ENCODE assay signal across 10 mouse cellular contexts in the genomic region with DNA sequence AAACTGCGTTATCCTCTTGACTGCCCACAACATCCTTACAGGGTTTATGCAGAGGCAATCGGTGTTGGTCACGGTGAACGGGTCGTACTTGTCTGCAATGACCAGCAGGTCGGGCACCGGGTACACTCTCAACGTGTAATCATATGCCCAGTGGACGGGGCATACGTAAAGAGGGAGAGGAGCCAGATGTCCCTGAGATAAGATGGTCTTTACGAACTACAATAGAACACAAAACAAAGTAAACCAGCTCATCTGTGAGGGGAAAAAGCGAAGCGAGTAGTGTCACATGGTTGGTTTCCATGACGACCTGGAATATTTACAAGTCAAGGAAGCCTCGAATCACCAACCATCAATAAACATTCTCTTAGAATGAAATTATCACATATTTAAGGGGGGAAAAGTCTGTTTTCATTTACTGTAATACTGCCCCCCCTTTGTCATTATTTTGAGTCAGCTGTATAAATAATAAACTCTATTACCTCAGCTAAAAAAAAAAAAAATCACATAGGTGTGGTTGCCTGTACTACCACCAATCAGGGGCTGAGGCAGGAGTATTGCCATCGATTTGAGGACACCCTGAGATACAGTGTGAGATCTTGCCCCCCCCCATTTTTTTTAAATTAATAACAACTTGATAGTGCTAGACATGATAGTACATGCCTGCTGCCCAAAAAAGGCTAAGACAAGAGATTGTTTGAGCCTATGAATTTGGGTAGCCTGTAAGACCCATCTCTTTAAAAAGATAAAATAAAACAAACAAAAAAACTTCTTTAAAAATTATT. TPM values are rescaled to one million over a fixed set of nuclear protein-coding genes. Genes with fewer than 3 reads are reported as not detected.
DNase-seq lines count a peak whose midpoint lies in the region; ATAC-seq and TF ChIP-seq lines count a peak whose summit lies in the region.
"Had no signal": no experiment of that assay in that cellular context is flagged by ENCODE, and none has a peak within 500 bp of the region (broad histone marks: within the 10 kb centered on the region; RNA-seq: fewer than 3 reads in every experiment).

A gene (minus strand): TSS at position 216 of the 782 bp plus-strand sequence.

- no peak within 1 kb of the TSS for H3K4me3 ChIP-seq in CH12.LX (replicated peaks in 1 of 3; ENCODE audit: low read depth in 2 of 3, low read length in 2 of 3, poor library complexity in 1 of 3)
- H3K4me3 ChIP-seq in forebrain, embryonic 12.5 days (replicated peaks) = no peak within 1 kb of the TSS
- H3K4me3 ChIP-seq in gastrocnemius, adult 2 months = no peak within 1 kb of the TSS
- no peak within 1 kb of the TSS for H3K4me3 ChIP-seq in cerebellum, adult 2 months (replicated peaks; ENCODE audit: insufficient read depth, low read depth, low read length)

- WGBS in forebrain, embryonic 12.5 days = 81% methylated on average over 16 of the region's 16 CpGs
- 75% methylated on average over 16 of the region's 16 CpGs for WGBS in cerebellum, adult 2 months

- H3K4me2 ChIP-seq in CH12.LX (ENCODE audit: insufficient read depth, low read depth, poor library complexity, severe bottlenecking) = no peak within 1 kb of the TSS
- H3K4me2 ChIP-seq in forebrain, embryonic 12.5 days = no peak within 1 kb of the TSS

- intact Hi-C loops in gastrocnemius, adult 2 months (cut with DNase I) = no loop called here

- H3K27me3 ChIP-seq in CH12.LX (replicated peaks) = no peaks in the 10 kb centered on the region
- H3K27me3 ChIP-seq in forebrain, embryonic 12.5 days = no peaks in the 10 kb centered on the region
- no peaks in the 10 kb centered on the region for H3K27me3 ChIP-seq in cerebellum, adult 2 months (ENCODE audit: control insufficient read depth, insufficient read depth, low read length)

- H3K4me1 ChIP-seq in CH12.LX (ENCODE audit: control insufficient read depth in 1 of 2, insufficient read depth in 2 of 2) = peaks cover 2 to 26% of the 10 kb centered on the region in 2 experiments; a peak in 3 of 4 replicates
- H3K4me1 ChIP-seq in forebrain, embryonic 12.5 days = no peaks in the 10 kb centered on the region
- no peaks in the 10 kb centered on the region for H3K4me1 ChIP-seq in cerebellum, adult 2 months (ENCODE audit: control insufficient read depth, insufficient read depth, low read length)

- H3K27ac ChIP-seq in CH12.LX (ENCODE audit: insufficient read depth, low read depth) = no peak within 1 kb of the TSS
- H3K27ac ChIP-seq in forebrain, embryonic 12.5 days = no peak within 1 kb of the TSS
- no peak within 1 kb of the TSS for H3K27ac ChIP-seq in gastrocnemius, adult 2 months
- H3K27ac ChIP-seq in cerebellum, adult 2 months (ENCODE audit: insufficient read depth, low read length) = no peak within 1 kb of the TSS

- TF ChIP-seq CTCF in CH12.LX (conservative IDR thresholded peaks at IDR 0.05 in 1 of 2, IDR thresholded peaks at IDR 0.05 in 1 of 2; ENCODE audit: low read depth in 2 of 2, low read length in 2 of 2) = no peak
- no peak for TF ChIP-seq CTCF in gastrocnemius, adult 2 months (IDR thresholded peaks at IDR 0.05)
- no peak for TF ChIP-seq CTCF in cerebellum, adult 2 months (IDR thresholded peaks at IDR 0.05; ENCODE audit: borderline replicate concordance, insufficient read depth, low read depth, low read length)

- TF ChIP-seq POLR2A in CH12.LX (IDR thresholded peaks at IDR 0.05; ENCODE audit: low read depth, low read length) = no peak
- TF ChIP-seq POLR2A in cerebellum, adult 2 months (IDR thresholded peaks at IDR 0.05; ENCODE audit: borderline replicate concordance, insufficient read depth, low read length) = no peak

- dilution Hi-C loops in CH12.LX (cut with MboI; ENCODE audit: extremely low pct_ligation_motif_present, extremely low pct_unique_long_range_greater_than_20kb, low sequenced_read_pairs) = no loop called here

- peaks cover 38 to 75% of the 10 kb centered on the region in 2 experiments for H3K36me3 ChIP-seq in CH12.LX (replicated peaks in 1 of 2; ENCODE audit: control insufficient read depth in 1 of 2, insufficient read depth in 1 of 2, low read length in 1 of 2)
- peaks cover 42% of the 10 kb centered on the region for H3K36me3 ChIP-seq in forebrain, embryonic 12.5 days (replicated peaks)

- TF ChIP-seq RAD21 in CH12.LX (IDR thresholded peaks at IDR 0.05; ENCODE audit: low read depth, low read length) = no peak

- peak; percentile 60; the same call in 1 of the 2 replicates for ATAC-seq in forebrain, embryonic 12.5 days (ENCODE audit: low FRiP score)
- ATAC-seq in megakaryocyte, adult 5-6 weeks (ENCODE audit: poor library complexity, severe bottlenecking) = no peak

- in situ Hi-C loops in CH12.LX (cut with MboI; ENCODE audit: low pct_ligation_motif_present, low pct_unique_long_range_greater_than_20kb, low sequenced_read_pairs) = loop anchor here (25.0 kb wide), 2 partner anchors 383 to 483 kb away; a partner anchor contains a TSS

- TF ChIP-seq EP300 in CH12.LX (IDR thresholded peaks at IDR 0.05; ENCODE audit: low read length) = no peak

- H3K9me3 ChIP-seq in CH12.LX (replicated peaks; ENCODE audit: low read length) = no peaks in the 10 kb centered on the region
- no peaks in the 10 kb centered on the region for H3K9me3 ChIP-seq in forebrain, embryonic 12.5 days

- no peak within 1 kb of the TSS for H3K9ac ChIP-seq in CH12.LX (ENCODE audit: insufficient read depth, low read depth)
- no peak within 1 kb of the TSS for H3K9ac ChIP-seq in forebrain, embryonic 12.5 days

- H3K79me2 ChIP-seq in CH12.LX (replicated peaks; ENCODE audit: control insufficient read depth, extremely low read depth, insufficient read depth, poor library complexity, severe bottlenecking) = peaks cover 4% of the 10 kb centered on the region

- DNase-seq in embryo, embryonic 10 days (ENCODE audit: low spot score) = peak; percentile 46
- DNase-seq in embryo, embryonic 9.5 days (ENCODE audit: extremely low spot score) = no peak
- DNase-seq in CH12.LX (ENCODE audit: extremely low read depth) = peak; percentile 65
- DNase-seq in gastrocnemius, adult 2 months = no peak
- DNase-seq in cerebellum, adult 2 months = no peak
- DNase-seq in layer of hippocampus, adult 8-10 months (ENCODE audit: low spot score in 2 of 2) = no peak
- DNase-seq: lung, postnatal 36 days; thymus, adult 2 months had no signal

TF ChIP-seq in CH12.LX, 34 proteins besides CTCF, POLR2A, EP300 and RAD21:
- no peak for TF ChIP-seq MAZ (IDR thresholded peaks at IDR 0.05; ENCODE audit: low read depth, low read length)
- no peak for TF ChIP-seq POLR2AphosphoS2 (IDR thresholded peaks at IDR 0.05; ENCODE audit: low read depth, low read length)
- no peak for TF ChIP-seq USF2 (conservative IDR thresholded peaks at IDR 0.05; ENCODE audit: low read depth, low read length)
- no peak for TF ChIP-seq ZNF384 (IDR thresholded peaks at IDR 0.05; ENCODE audit: low read depth, low read length)
- TF ChIP-seq USF1 (IDR thresholded peaks at IDR 0.05; ENCODE audit: low read depth, low read length) = peak; percentile 2; the same call in 1 of the 2 replicates

RNA-seq across cellular contexts. Expression of the gene that starts here (rescaled TPM):
- total RNA-seq in CH12.LX (2012; rRNA removed) (23.4 and 24.9 TPM in 2 replicates), CH12.LX (2014; rRNA removed) (54.9 and 63.9 TPM in 2 replicates)
- 28.3 and 34.4 TPM in 2 replicates for polyA plus RNA-seq in CH12.LX (2012; ENCODE audit: insufficient read length, low read depth)
- 31.2 and 37.9 TPM in 2 replicates for polyA plus RNA-seq in forebrain, embryonic 12.5 days (2016; fragmentation: Nextera tagmentation; extraction: Ambion mirVana)
- 8.8 and 19.8 TPM in 2 replicates for total RNA-seq in megakaryocyte, adult 5-6 weeks (2015)
- 8.3 and 12.8 TPM in 2 replicates for total RNA-seq in megakaryocyte, adult 5-6 weeks (2017)
- total RNA-seq in gastrocnemius, adult 2 months (2021) = 1 to 10 TPM; 2.0 to 3.2 TPM
- 4.4 and 4.5 TPM in 2 replicates for polyA plus RNA-seq in cerebellum, adult 2 months (2012; rRNA removed)
- 1 to 10 TPM; 2.5 to 5.0 (median 3.8) TPM for total RNA-seq in layer of hippocampus, adult 8-10 months (2022)

Comparison
In these comparisons a context has a peak if more than half of its experiments do, and no peak if none do; other contexts are left out.
1. DNase-seq: peak in embryo, embryonic 10 days (single experiment) and CH12.LX (single experiment); none in embryo, embryonic 9.5 days (single experiment), gastrocnemius, adult 2 months (single experiment), cerebellum, adult 2 months (0 of 2) and layer of hippocampus, adult 8-10 months (0 of 2).